Mouse (Mus musculus) CH12F3 (cell line): ENCODE data around the gene Tbc1d17.

Experiments used
- in situ Hi-C: fragments of 300-500 bp; cut with MboI; formaldehyde crosslinking; loops from 2 replicates; pipeline ENCODE4 v1.14.3; 2020; ENCODE audit warnings: low sequenced_read_pairs

The Tbc1d17 gene

GRCm38 (mm10) chr7:44869697-44870528 is 21.0 kb upstream of the Tbc1d17 start, which contains the start of gene Ptov1:
Gene Ptov1 (minus strand): TSS chr7:44869788.
- in situ Hi-C loops: no loop called here

- in situ Hi-C loops: no loop called here
Measured at GRCm38 (mm10) chr7:44868919-44869696, 20.2 kb upstream of the Tbc1d17 start.

- in situ Hi-C loops: no loop called here
Measured at GRCm38 (mm10) chr7:44868465-44868864, 19.6 kb upstream of the Tbc1d17 start.

- in situ Hi-C loops: no loop called here
Measured at GRCm38 (mm10) chr7:44867802-44868201, 18.9 kb upstream of the Tbc1d17 start.

GRCm38 (mm10) chr7:44867010-44867702 is 18.3 kb upstream of the Tbc1d17 start:
- in situ Hi-C loops: no loop called here

- in situ Hi-C loops: no loop called here
Measured at GRCm38 (mm10) chr7:44866276-44867009, 17.6 kb upstream of the Tbc1d17 start.

- in situ Hi-C loops: no loop called here
Measured at GRCm38 (mm10) chr7:44864595-44865542, 16.0 kb upstream of the Tbc1d17 start.

- in situ Hi-C loops: no loop called here
Measured at GRCm38 (mm10) chr7:44863982-44864494, 15.2 kb upstream of the Tbc1d17 start.

- in situ Hi-C loops: no loop called here
Measured at GRCm38 (mm10) chr7:44863210-44863609, 14.3 kb upstream of the Tbc1d17 start.

GRCm38 (mm10) chr7:44862434-44862833 is 13.6 kb upstream of the Tbc1d17 start:
- in situ Hi-C loops: no loop called here

GRCm38 (mm10) chr7:44861429-44861816 is 12.5 kb upstream of the Tbc1d17 start:
- in situ Hi-C loops: no loop called here

GRCm38 (mm10) chr7:44860576-44861428 is 11.9 kb upstream of the Tbc1d17 start:
- in situ Hi-C loops: no loop called here

GRCm38 (mm10) chr7:44859896-44860295 is 11.0 kb upstream of the Tbc1d17 start:
- in situ Hi-C loops: no loop called here

- in situ Hi-C loops: no loop called here
Measured at GRCm38 (mm10) chr7:44857905-44858304, 9.0 kb upstream of the Tbc1d17 start.

- in situ Hi-C loops: no loop called here
Measured at GRCm38 (mm10) chr7:44857042-44857552, 8.2 kb upstream of the Tbc1d17 start, which contains the start of gene Pnkp. Gene Pnkp (plus strand): TSS chr7:44857139.

GRCm38 (mm10) chr7:44856265-44856916 is 7.5 kb upstream of the Tbc1d17 start:
- in situ Hi-C loops: no loop called here

- in situ Hi-C loops: no loop called here
Measured at GRCm38 (mm10) chr7:44855036-44855435, 6.2 kb upstream of the Tbc1d17 start.
